8 mouse cellular contexts compared by ENCODE assay signal in genomic region chr12:83631743-83632679, GRCm38 (mm10). TPM values are rescaled to one million over a fixed set of nuclear protein-coding genes. Genes with fewer than 3 reads are reported as not detected.
A peak's percentile ranks its signal among the peaks of the same experiment; 100 is the strongest.
DNase-seq lines count a peak whose midpoint lies in the region; ATAC-seq and TF ChIP-seq lines count a peak whose summit lies in the region.

No protein-coding gene starts in this region.

- no peaks in the 10 kb centered on the region for H3K27me3 ChIP-seq in forebrain, embryonic 15.5 days

- under 1% methylated on average over 68 of the region's 68 CpGs for WGBS in forebrain, embryonic 15.5 days
- under 1% methylated on average over 58 of the region's 68 CpGs for WGBS in lung, adult 2 months

- H3K36me3 ChIP-seq in ES-E14 (ENCODE audit: control insufficient read depth, insufficient read depth, low read length, poor library complexity, severe bottlenecking), result peaks cover 3% of the 10 kb centered on the region; the same call in 1 of the 2 replicates
- peaks cover 17% of the 10 kb centered on the region; the same call in 1 of the 2 replicates for H3K36me3 ChIP-seq in forebrain, embryonic 15.5 days

- DNase-seq in ES-E14 (ENCODE audit: low read depth, low spot score), result peak; percentile 97
- peak; percentile 98 for DNase-seq in cerebellum, adult 11-12 months
- peak; percentile 95 for DNase-seq in heart, postnatal 25 days (ENCODE audit: low spot score)
- peak; percentile 96 to 99 for DNase-seq in layer of hippocampus, adult 18-20 months (ENCODE audit: low spot score in 2 of 2)
- DNase-seq in lung, adult 2 months, result peak; percentile 94
- peak; percentile 93 to 96 for DNase-seq in thymus, adult 18-20 months

- in situ Hi-C loops in ES-E14 (cut with MboI; ENCODE audit: low sequenced_read_pairs in 2 of 2, unreplicated experiment in 2 of 2), result no loop called here

- H3K4me1 ChIP-seq in ES-E14 (ENCODE audit: control insufficient read depth in 2 of 2, insufficient read depth in 2 of 2, low read length in 2 of 2, poor library complexity in 1 of 2), result 0 out of 4 replicates have a peak, but pooled peaks cover 0 to 4% of the 10 kb centered on the region in 2 experiments
- peaks cover 23% of the 10 kb centered on the region for H3K4me1 ChIP-seq in forebrain, embryonic 15.5 days
- no peaks in the 10 kb centered on the region; the same call in 1 of the 2 replicates for H3K4me1 ChIP-seq in lung, adult 2 months (ENCODE audit: control insufficient read depth, insufficient read depth, low read length)

- peak overlapping the region; percentile 97 for H3K27ac ChIP-seq in ES-E14 (ENCODE audit: insufficient read depth, low read depth, low read length, poor library complexity, severe bottlenecking)
- H3K27ac ChIP-seq in forebrain, embryonic 15.5 days (replicated peaks), result peak overlapping the region; percentile 97

- ATAC-seq in forebrain, embryonic 15.5 days (replicated peaks), result peak; percentile 100
- peak; percentile 100 for ATAC-seq in neutrophil, adult 5-6 weeks (ENCODE audit: extremely low read depth, insufficient number of reproducible peaks, low FRiP score, poor library complexity, severe bottlenecking)

- intact Hi-C loops in heart, postnatal 25 days (cut with DNase I), result loop anchor here (5.0 kb wide), 1 partner anchor 35 kb away; the partner anchor contains the start of gene Zfyve1

- H3K4me2 ChIP-seq in forebrain, embryonic 15.5 days (replicated peaks), result peak overlapping the region; percentile 61

- H3K9me3 ChIP-seq in ES-E14 (ENCODE audit: control insufficient read depth, insufficient read depth, low read depth, low read length), result no peaks in the 10 kb centered on the region
- no peaks in the 10 kb centered on the region for H3K9me3 ChIP-seq in forebrain, embryonic 15.5 days

- H3K9ac ChIP-seq in ES-E14 (ENCODE audit: insufficient read depth, low read depth, low read length, poor library complexity, severe bottlenecking), result peak overlapping the region; percentile 99
- H3K9ac ChIP-seq in forebrain, embryonic 15.5 days (replicated peaks), result peak overlapping the region; percentile 78

- TF ChIP-seq POLR2A in lung, adult 2 months (IDR thresholded peaks at IDR 0.05; ENCODE audit: borderline replicate concordance, extremely low read depth, low read depth, low read length), result peak; percentile 72; the same call in 1 of the 2 replicates

- TF ChIP-seq CTCF in lung, adult 2 months (IDR thresholded peaks at IDR 0.05; ENCODE audit: insufficient read depth, low read length), result no peak

- peak overlapping the region; percentile 89 to 97 for H3K4me3 ChIP-seq in ES-E14 (ENCODE audit: insufficient read depth in 1 of 2, low read depth in 1 of 2, low read length in 2 of 2, poor library complexity in 1 of 2, severe bottlenecking in 1 of 2)
- H3K4me3 ChIP-seq in forebrain, embryonic 15.5 days, result peak overlapping the region; percentile 64
- H3K4me3 ChIP-seq in lung, adult 2 months (replicated peaks; ENCODE audit: extremely low read depth, low read depth, low read length), result peak overlapping the region; percentile 96

TF ChIP-seq in ES-E14, 5 proteins besides CTCF, POLR2A, EP300 and RAD21:
- peak; percentile 8; the same call in 1 of the 2 replicates for TF ChIP-seq CHD2 (IDR thresholded peaks at IDR 0.05; ENCODE audit: low read depth, low read length)
- no peak for TF ChIP-seq ZNF384 (IDR thresholded peaks at IDR 0.05; ENCODE audit: low read depth, low read length)
- TF ChIP-seq ZC3H11A (IDR thresholded peaks at IDR 0.05; ENCODE audit: borderline replicate concordance, low read depth, low read length), result no peak
- peak; percentile 78; the same call in 1 of the 2 replicates for TF ChIP-seq HCFC1 (IDR thresholded peaks at IDR 0.05; ENCODE audit: borderline replicate concordance, insufficient read depth, low read length)
TF ChIP-seq in ES-E14: peak in this region for 2.

RNA-seq across cellular contexts. Expression of gene Rbm25, which starts 1.0 kb away (rescaled TPM):
- 146 and 151 TPM in 2 replicates for total RNA-seq in ES-E14 (2012; rRNA removed)
- polyA plus RNA-seq in forebrain, embryonic 15.5 days (2015; fragmentation: Nextera tagmentation; extraction: Ambion mirVana), result 259 and 274 TPM in 2 replicates
- 10 to 100 TPM; 45.7 to 51.4 TPM for total RNA-seq in heart, postnatal 25 days (2021)
- total RNA-seq in layer of hippocampus, adult 18-20 months (2021), result 100 to 1,000 TPM in 1 of 2 experiments, 10 to 100 TPM in 1; 92.2 to 103 TPM
- 22.3 and 32.3 TPM in 2 replicates for polyA plus RNA-seq in lung, adult 2 months (2012; rRNA removed)
- total RNA-seq in neutrophil, adult 5-6 weeks (2017), result 366 and 407 TPM in 2 replicates

RNA-seq across cellular contexts. Expression of gene Zfyve1, which starts 35.0 kb away (rescaled TPM):
- total RNA-seq in ES-E14 (2012; rRNA removed), result 38.2 and 39.9 TPM in 2 replicates
- polyA plus RNA-seq in forebrain, embryonic 15.5 days (2015; fragmentation: Nextera tagmentation; extraction: Ambion mirVana), result 33.5 and 35.2 TPM in 2 replicates
- total RNA-seq in heart, postnatal 25 days (2021), result 10 to 100 TPM; 14.7 to 16.6 TPM
- total RNA-seq in layer of hippocampus, adult 18-20 months (2021), result 10 to 100 TPM; 45.9 to 48.2 TPM
- 30.1 and 39.1 TPM in 2 replicates for polyA plus RNA-seq in lung, adult 2 months (2012; rRNA removed)
- 32.2 and 39.3 TPM in 2 replicates for total RNA-seq in neutrophil, adult 5-6 weeks (2017)

RNA-seq across cellular contexts. Expression of gene Psen1, which starts 55.9 kb away (rescaled TPM):
- total RNA-seq in ES-E14 (2012; rRNA removed), result 74.2 and 101 TPM in 2 replicates
- polyA plus RNA-seq in forebrain, embryonic 15.5 days (2015; fragmentation: Nextera tagmentation; extraction: Ambion mirVana), result 65.8 and 67.4 TPM in 2 replicates
- 10 to 100 TPM; 31.7 to 34.8 TPM for total RNA-seq in heart, postnatal 25 days (2021)
- total RNA-seq in layer of hippocampus, adult 18-20 months (2021), result 10 to 100 TPM; 67.9 to 73.2 TPM
- 18.2 and 27.3 TPM in 2 replicates for polyA plus RNA-seq in lung, adult 2 months (2012; rRNA removed)
- 85.5 and 89.0 TPM in 2 replicates for total RNA-seq in neutrophil, adult 5-6 weeks (2017)

Comparison
In these comparisons a context has a peak if more than half of its experiments do, and no peak if none do; other contexts are left out.
1. Peak in every context shown above with its lines: DNase-seq, ATAC-seq, H3K4me3 ChIP-seq and H3K27ac ChIP-seq.